8 mouse cellular contexts compared by ENCODE assay signal in genomic region chr2:120153586-120154360, GRCm38 (mm10). TPM values are rescaled to one million over a fixed set of nuclear protein-coding genes. Genes with fewer than 3 reads are reported as not detected.
DNase-seq lines count a peak whose midpoint lies in the region; ATAC-seq lines count a peak whose summit lies in the region.

No protein-coding gene starts in this region.

- peak overlapping the region; percentile 63 for H3K9ac ChIP-seq in lung, embryonic 15.5 days

- WGBS in embryonic facial prominence, embryonic 10.5 days: 4% methylated on average over 38 of the region's 38 CpGs
- WGBS in lung, embryonic 15.5 days: under 1% methylated on average over 38 of the region's 38 CpGs

- peak overlapping the region; percentile 79 for H3K4me3 ChIP-seq in embryonic facial prominence, embryonic 10.5 days
- H3K4me3 ChIP-seq in lung, embryonic 15.5 days: peak overlapping the region; percentile 70

- H3K4me1 ChIP-seq in embryonic facial prominence, embryonic 10.5 days: peaks cover 17% of the 10 kb centered on the region
- H3K4me1 ChIP-seq in lung, embryonic 15.5 days: 0 out of 2 replicates have a peak, but pooled peaks cover 12% of the 10 kb centered on the region

- H3K27ac ChIP-seq in embryonic facial prominence, embryonic 10.5 days (replicated peaks): peak overlapping the region; percentile 76
- H3K27ac ChIP-seq in lung, embryonic 15.5 days: peak overlapping the region; percentile 61

- H3K4me2 ChIP-seq in lung, embryonic 15.5 days: peak overlapping the region; percentile 85

- H3K36me3 ChIP-seq in embryonic facial prominence, embryonic 10.5 days (replicated peaks): no peaks in the 10 kb centered on the region
- H3K36me3 ChIP-seq in lung, embryonic 15.5 days: no peaks in the 10 kb centered on the region

- DNase-seq in cerebellum, adult 9-10 months: peak; percentile 26
- DNase-seq in cerebellum, postnatal 36 days: no peak
- peak; percentile 40 to 42 for DNase-seq in B cell, adult 2 months
- peak; percentile 36 for DNase-seq in embryonic facial prominence, embryonic 10.5 days (ENCODE audit: low spot score)
- peak; percentile 18 for DNase-seq in hindlimb bud, embryonic 11.5 days (ENCODE audit: extremely low spot score, low read depth, low spot score)
- peak; percentile 47 to 51 for DNase-seq in spleen, postnatal 36 days (ENCODE audit: low spot score in 2 of 2)
- no peak for DNase-seq in gastrocnemius, postnatal 4 days (ENCODE audit: low spot score in 2 of 2)

- peaks cover 20% of the 10 kb centered on the region for H3K27me3 ChIP-seq in embryonic facial prominence, embryonic 10.5 days (replicated peaks; ENCODE audit: low read depth, poor library complexity, severe bottlenecking)
- H3K27me3 ChIP-seq in lung, embryonic 15.5 days: no peaks in the 10 kb centered on the region

- peak; percentile 16 for ATAC-seq in lung, embryonic 15.5 days (ENCODE audit: borderline replicate concordance, extremely low read depth, low FRiP score, low TSS enrichment)

- H3K9me3 ChIP-seq in embryonic facial prominence, embryonic 10.5 days: 0 out of 2 replicates have a peak, but pooled peaks cover 2% of the 10 kb centered on the region
- no peaks in the 10 kb centered on the region for H3K9me3 ChIP-seq in lung, embryonic 15.5 days

RNA-seq across cellular contexts. Expression of gene Ehd4, which starts 0.6 kb away (rescaled TPM):
- 25.9 and 26.3 TPM in 2 replicates for polyA plus RNA-seq in embryonic facial prominence, embryonic 10.5 days (2016; fragmentation: Nextera tagmentation; extraction: Ambion mirVana)
- polyA plus RNA-seq in lung, embryonic 15.5 days (2015; fragmentation: Nextera tagmentation; extraction: Ambion mirVana): 89.4 and 96.5 TPM in 2 replicates
- total RNA-seq in gastrocnemius, postnatal 4 days (2021): 100 to 1,000 TPM; 166 to 179 TPM

Comparison
In these comparisons a context has a peak if more than half of its experiments do, and no peak if none do; other contexts are left out.
1. DNase-seq: peak in cerebellum, adult 9-10 months (single experiment), B cell, adult 2 months (2 of 2), embryonic facial prominence, embryonic 10.5 days (single experiment), hindlimb bud, embryonic 11.5 days (single experiment) and spleen, postnatal 36 days (2 of 2); none in cerebellum, postnatal 36 days (0 of 2) and gastrocnemius, postnatal 4 days (0 of 2).